Mouse (Mus musculus) embryonic fibroblast, embryonic 13.5 days (primary cell): ENCODE measurements around the gene Gm19426. TPM values are rescaled to one million over a fixed set of nuclear protein-coding genes. Genes with fewer than 3 reads are reported as not detected.

ENCODE experiments used
- H3K27ac ChIP-seq: 2 replicates; pipeline ENCODE4 v1.5.1; 2012; ENCODE audit warnings: low read length, control low read depth, inconsistent platforms; ENCODE audit not compliant: insufficient read depth
- H3K4me1 ChIP-seq: 2 replicates; pipeline ENCODE4 v1.6.1; 2011; ENCODE audit warnings: low read length; ENCODE audit not compliant: control insufficient read depth, insufficient read depth
- H3K4me3 ChIP-seq: 2 replicates; pipeline ENCODE4 v1.5.1; 2011; ENCODE audit warnings: mild to moderate bottlenecking, control low read depth, low read length; ENCODE audit not compliant: insufficient read depth
- CTCF ChIP-seq: IDR thresholded peaks from 2 replicates; pipeline ENCODE4 v1.5.1; 2011; ENCODE audit warnings: mild to moderate bottlenecking, control low read depth, low read length, moderate library complexity, borderline replicate concordance; ENCODE audit not compliant: insufficient read depth
- POLR2A ChIP-seq: IDR thresholded peaks from 2 replicates; pipeline ENCODE4 v1.6.1; 2011; ENCODE audit warnings: low read depth, mild to moderate bottlenecking, control low read depth, low read length, moderate library complexity
- polyA plus RNA-seq: library from polyadenylated mRNA; stranded (reverse); fragments of >200 nt; gene quantifications from 2 replicates; pipeline ENCODE4 v1.2.4, GENCODE M21; 2011; ENCODE audit warnings: low read depth; ENCODE audit not compliant: missing spikeins, insufficient read length

Gene Gm19426
- polyA plus RNA-seq, 1 experiment: 2.7 TPM

DNA sequence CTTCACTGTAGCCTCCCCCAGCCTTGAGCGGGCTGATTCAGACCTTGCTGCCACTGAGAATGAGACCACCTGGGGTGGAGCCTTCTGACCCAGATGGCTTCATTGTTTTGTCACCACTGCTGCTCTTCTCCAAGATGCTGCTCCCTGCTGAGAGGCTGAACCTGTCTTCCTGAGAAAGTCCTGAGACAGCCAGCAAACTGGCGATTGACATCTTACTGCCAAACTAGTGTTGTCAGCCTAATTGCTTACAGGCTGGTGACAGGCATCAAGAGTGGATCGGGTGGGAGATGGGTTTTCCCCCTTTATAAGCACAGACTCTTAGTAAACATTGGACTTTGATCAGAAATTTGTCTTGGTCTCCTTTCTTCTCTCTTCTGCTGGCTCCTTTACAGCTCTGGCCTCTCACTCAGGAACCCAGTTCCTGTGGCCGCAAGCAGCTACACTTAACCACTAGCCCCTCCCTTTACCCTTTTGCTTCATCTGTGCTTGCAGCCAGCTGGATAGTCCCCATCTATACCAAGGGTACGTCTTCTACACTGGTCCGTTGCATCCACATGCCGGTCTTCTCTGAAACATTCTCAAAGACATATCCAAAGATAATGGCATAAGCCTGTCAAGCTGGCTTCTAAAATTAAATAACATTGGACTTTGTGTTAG is 13.7 kb upstream of the Gm19426 start:
- no peak for TF ChIP-seq POLR2A
- no peak for TF ChIP-seq CTCF
- Histone ChIP-seq H3K4me1 (no peaks in the 10 kb centered on the region), H3K4me3 (no peak overlapping the region), H3K27ac (no peak overlapping the region)

DNA sequence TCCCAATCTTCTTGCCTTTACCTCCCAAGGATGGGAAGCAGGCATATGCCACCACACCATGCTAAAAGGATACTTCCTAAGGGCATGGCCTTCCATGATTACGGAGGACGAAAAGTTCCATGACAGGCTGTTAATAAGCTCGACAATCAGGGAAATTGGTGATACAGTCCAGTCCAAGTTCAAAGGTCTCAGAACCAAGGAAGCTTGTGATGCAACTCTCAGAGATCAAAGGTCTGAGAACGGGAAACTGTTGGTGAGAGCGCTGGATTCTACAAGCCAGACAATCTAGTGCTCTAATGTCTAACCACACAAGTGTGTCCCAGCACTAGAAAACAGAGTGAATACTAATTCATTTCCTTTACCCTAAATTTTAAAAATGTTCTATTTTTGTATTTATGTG is 12.8 kb upstream of the Gm19426 start:
- H3K27ac ChIP-seq: no peak overlapping the region
- H3K4me1 ChIP-seq: no peaks in the 10 kb centered on the region
- TF ChIP-seq CTCF (no peak), POLR2A (no peak)
- no peak overlapping the region for H3K4me3 ChIP-seq

DNA sequence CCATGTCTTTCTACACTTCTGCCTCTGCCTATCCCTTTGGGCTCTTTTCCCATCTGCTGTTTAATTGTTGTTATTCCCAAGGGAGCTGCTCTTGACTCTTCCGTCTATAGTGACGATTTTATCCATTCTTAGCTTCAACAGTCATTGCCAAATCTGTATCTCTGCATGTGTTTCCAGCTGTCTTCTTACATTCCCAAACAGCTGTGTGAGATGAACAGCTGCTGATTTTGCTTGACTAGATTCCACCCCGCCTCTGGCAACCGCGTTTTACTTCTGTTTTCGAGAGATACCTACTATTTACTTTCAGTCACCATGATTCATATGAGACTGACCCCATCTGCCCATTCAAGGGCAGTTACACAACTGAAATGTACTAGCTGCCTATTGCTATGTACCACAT is 6.7 kb upstream of the Gm19426 start:
- Histone ChIP-seq H3K27ac (no peak overlapping the region), H3K4me1 (no peaks in the 10 kb centered on the region), H3K4me3 (no peak overlapping the region)
- TF ChIP-seq POLR2A (no peak), CTCF (no peak)

DNA sequence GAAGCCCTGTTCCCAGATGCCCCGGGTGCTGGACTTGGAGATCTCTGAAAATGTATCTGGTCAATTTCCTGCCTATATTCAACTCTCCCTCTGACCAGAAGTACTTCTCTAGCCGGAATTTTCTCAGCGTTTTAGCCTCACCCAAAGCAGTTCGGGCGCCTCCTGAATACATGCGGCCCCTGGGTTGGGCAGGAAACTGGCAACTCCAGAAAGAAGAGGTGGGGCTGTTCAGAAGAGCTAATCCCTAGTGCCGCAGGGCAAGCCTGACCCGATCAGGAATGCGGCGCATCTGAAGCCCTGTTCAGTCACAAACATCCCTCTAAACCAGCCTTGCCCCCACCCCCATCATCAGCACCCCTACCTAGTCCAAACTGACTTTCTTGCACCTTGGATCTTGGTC is 671 bp upstream of the Gm19426 start:
- no peak; the same call in 1 of the 2 replicates for TF ChIP-seq POLR2A
- no peak for TF ChIP-seq CTCF
- peak overlapping the region; percentile 27 for H3K4me3 ChIP-seq
- peak overlapping the region; percentile 57 for H3K27ac ChIP-seq
- peaks cover 4% of the 10 kb centered on the region for H3K4me1 ChIP-seq

DNA sequence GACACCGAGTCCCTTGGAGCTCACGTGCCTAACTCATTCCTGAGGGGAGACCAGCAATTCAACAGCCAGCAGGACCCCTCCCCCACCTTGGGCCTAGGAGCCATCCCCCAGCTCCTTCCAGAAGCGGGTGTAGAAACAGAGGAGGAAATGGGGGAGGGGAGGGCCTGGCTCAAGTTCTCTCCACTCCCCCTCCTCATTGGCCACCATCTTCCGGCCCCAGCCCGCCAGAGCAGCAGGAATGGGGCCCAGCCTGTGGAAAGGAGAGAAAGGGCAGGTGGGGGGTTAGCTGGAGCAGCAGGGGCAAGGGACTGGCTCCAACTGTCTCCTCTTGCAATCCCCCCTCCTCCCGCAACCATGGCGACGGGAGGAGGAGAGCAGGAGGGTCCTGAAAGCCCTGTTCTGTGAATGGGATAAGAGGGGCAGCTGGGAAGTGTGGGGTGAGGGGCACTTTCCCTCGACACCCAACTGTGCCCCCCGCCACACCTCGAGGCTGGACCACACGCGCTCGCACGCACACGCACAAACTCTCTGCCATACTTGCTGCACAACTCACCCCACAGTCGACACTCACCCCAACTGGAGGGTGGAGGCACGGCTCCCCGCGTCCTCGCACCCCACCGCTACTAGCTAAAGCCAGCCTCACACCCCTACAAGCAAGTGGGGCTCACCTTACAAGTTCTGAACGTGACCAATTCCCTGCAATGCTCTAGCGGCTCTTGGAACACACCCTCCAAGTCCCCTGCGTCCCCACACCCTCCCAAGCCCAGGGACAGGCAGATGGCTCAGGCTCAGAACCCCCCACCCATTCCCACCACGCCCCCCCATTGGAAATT is 788 bp downstream of the Gm19426 start:
- peak overlapping the region; percentile 84 for H3K27ac ChIP-seq
- H3K4me3 ChIP-seq: peak overlapping the region; percentile 72
- peaks cover 4% of the 10 kb centered on the region for H3K4me1 ChIP-seq
- peak; percentile 49 for TF ChIP-seq POLR2A
- TF ChIP-seq CTCF: no peak

DNA sequence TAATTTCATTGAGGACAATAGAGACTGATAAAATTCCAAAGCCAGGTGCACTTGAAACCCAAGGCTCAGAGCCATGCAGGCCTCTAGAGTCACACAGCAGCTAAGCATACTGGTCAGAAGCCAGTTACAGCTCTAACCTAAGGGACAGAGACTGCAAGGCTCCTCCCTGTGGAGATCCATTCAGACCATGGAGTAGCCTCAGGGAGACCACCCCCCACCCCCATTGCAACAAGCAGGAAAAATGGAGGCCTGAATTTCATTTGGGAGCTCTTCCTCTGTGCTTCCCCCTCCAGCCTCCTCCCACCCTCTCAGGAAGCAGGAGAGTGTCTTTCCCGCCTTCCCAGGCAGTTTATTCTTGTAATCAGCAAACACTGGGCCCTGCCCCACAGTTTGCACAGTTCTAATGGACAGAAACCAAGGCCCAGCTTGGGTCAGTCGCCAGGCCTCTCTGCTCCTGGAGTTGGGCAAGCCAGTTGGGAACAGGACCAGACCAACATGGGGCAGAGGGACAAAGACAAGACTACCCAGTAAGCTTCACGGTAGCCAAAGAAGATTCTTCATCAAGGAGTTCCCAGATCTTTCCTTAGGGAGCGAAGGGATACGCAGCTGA is 1.5 kb downstream of the Gm19426 start:
- H3K4me1 ChIP-seq: peaks cover 4% of the 10 kb centered on the region
- H3K4me3 ChIP-seq: peak overlapping the region; percentile 72
- H3K27ac ChIP-seq: no peak overlapping the region
- TF ChIP-seq CTCF (no peak), POLR2A (no peak)

DNA sequence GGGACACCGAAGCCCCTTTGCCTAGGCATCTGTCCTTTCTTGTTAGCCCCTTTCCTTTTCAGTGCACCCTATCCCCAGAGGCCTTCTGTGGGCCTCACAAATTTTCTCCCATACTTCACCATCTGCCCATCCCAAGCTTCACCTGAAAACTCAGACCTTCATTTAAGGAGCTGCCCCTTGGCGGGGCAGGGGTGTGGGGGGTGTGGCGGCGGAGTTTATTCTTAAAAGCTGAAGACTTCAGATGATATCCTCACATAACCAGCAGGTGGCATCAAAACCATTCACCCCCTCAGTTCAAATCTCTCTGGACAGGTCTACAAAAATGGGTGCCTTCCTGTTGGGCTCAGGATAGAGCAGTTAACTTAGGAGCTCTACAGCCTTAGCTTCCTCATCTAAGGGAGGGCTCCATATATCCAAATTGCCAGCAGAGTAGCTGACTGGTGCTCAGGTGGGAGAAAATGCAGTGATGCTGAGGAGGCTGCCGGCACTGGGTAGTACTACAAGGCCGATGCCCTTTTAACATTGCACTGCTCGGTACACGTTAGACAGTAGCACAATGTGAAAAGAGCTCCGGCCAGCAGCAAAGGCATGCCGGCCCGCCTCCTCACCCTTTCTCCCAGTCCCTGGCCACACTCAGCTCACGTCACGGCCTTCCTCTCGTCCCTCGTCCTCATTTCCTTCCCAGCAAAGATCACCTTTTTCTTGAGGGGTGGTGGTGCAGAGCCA is 2.7 kb downstream of the Gm19426 start:
- Histone ChIP-seq H3K4me3 (no peak overlapping the region), H3K27ac (no peak overlapping the region), H3K4me1 (peaks cover 4% of the 10 kb centered on the region)
- TF ChIP-seq POLR2A (0 out of 2 replicates have a peak, but pooled peaks have one; percentile 5), CTCF (no peak)

DNA sequence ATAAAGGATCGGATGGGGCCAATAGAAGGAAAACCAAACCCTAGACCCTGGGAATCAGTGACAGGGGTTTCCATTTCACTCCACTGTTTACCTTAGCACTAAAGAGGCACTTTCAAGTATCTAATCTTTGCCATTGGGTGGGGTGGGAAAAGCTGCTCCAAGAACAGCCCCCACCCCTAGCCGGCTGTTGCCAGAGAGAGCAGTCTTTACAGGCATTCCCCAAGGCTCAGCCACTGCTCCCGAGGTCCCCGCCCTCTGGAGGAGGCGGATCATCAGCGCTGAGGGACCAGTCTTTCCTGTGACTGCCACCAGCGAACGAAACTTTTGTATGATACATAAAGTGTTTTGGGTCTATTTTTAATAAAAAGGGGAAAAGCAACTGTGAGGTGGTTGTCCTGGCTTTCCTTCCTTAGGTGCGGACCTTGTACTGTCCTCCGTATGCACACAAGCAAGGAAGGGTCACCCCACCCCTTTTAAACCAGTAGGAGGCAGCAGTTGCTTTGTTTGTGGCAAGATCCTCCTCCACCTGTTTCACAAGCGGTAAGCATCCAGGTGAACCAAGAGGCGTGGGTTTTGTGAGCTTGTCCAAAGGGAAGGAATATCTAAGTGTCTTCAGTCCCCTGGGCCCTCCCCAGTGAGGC is 5.1 kb downstream of the Gm19426 start:
- TF ChIP-seq POLR2A: peak; percentile 51
- peak; percentile 18; the same call in 1 of the 2 replicates for TF ChIP-seq CTCF
- H3K4me1 ChIP-seq: peaks cover 4% of the 10 kb centered on the region
- H3K4me3 ChIP-seq: no peak overlapping the region
- H3K27ac ChIP-seq: no peak overlapping the region

DNA sequence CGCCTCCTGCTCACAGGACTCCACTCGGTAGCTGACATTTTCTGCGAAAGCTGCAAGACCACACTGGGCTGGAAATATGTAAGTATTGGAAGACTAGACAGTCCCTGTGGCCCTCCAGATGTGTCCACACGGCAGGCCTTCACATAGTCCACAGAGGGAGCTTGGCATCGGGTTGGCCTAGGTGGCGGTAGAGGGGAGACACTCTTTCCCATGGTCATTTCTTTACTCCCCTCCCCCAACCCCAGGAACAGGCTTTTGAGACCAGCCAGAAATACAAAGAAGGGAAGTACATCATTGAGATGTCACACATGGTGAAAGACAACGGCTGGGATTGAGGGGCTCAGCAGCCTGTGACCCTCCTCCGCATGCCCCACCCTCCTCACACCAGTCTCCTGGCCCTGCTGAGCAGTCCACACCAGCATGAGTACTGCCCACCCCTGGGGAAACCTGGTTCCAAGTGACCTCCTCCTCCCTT is 6.0 kb downstream of the Gm19426 start:
- Histone ChIP-seq H3K4me3 (no peak overlapping the region), H3K27ac (no peak overlapping the region), H3K4me1 (peaks cover 4% of the 10 kb centered on the region)
- TF ChIP-seq CTCF: no peak
- peak; percentile 63 for TF ChIP-seq POLR2A
